Mouse (Mus musculus): ENCODE results near the gene Tldc1.
A peak's percentile ranks its signal among the peaks of the same experiment; 100 is the strongest.

Tldc1 gene

GRCm38 (mm10) chr8:119776668-119777245 is 1.5 kb downstream of the Tldc1 start:
- no peak for DNase-seq (ENCODE audit: low read depth)

GRCm38 (mm10) chr8:119765761-119766444 is 12.3 kb downstream of the Tldc1 start:
- DNase-seq (ENCODE audit: low read depth): no peak

- DNase-seq (ENCODE audit: low read depth): no peak
Measured at GRCm38 (mm10) chr8:119765311-119765710, 12.9 kb downstream of the Tldc1 start.

- no peak for DNase-seq (ENCODE audit: low read depth)
Measured at GRCm38 (mm10) chr8:119762226-119763220, 15.7 kb downstream of the Tldc1 start.

GRCm38 (mm10) chr8:119761692-119762091 is 16.5 kb downstream of the Tldc1 start:
- DNase-seq (ENCODE audit: low read depth): no peak

GRCm38 (mm10) chr8:119756538-119756937 is 21.7 kb downstream of the Tldc1 start:
- DNase-seq (ENCODE audit: low read depth): no peak

GRCm38 (mm10) chr8:119756147-119756461 is 22.1 kb downstream of the Tldc1 start:
- no peak for DNase-seq (ENCODE audit: low read depth)

GRCm38 (mm10) chr8:119755238-119756146 is 22.7 kb downstream of the Tldc1 start:
- no peak for DNase-seq (ENCODE audit: low read depth)

- DNase-seq (ENCODE audit: low read depth): no peak
Measured at GRCm38 (mm10) chr8:119744604-119745003, 33.6 kb downstream of the Tldc1 start.

GRCm38 (mm10) chr8:119743291-119744026 is 34.8 kb downstream of the Tldc1 start:
- no peak for DNase-seq (ENCODE audit: low read depth)

GRCm38 (mm10) chr8:119742409-119742808 is 35.8 kb downstream of the Tldc1 start:
- no peak for DNase-seq (ENCODE audit: low read depth)

GRCm38 (mm10) chr8:119740634-119741033 is 37.6 kb downstream of the Tldc1 start:
- no peak for DNase-seq (ENCODE audit: low read depth)

- no peak for DNase-seq (ENCODE audit: low read depth)
Measured at GRCm38 (mm10) chr8:119738129-119738907, 39.9 kb downstream of the Tldc1 start.

- DNase-seq (ENCODE audit: low read depth): no peak
Measured at GRCm38 (mm10) chr8:119737093-119737900, 40.9 kb downstream of the Tldc1 start.

GRCm38 (mm10) chr8:119736348-119736917 is 41.8 kb downstream of the Tldc1 start:
- no peak for DNase-seq (ENCODE audit: low read depth)

GRCm38 (mm10) chr8:119732072-119732471 is 46.1 kb downstream of the Tldc1 start:
- DNase-seq (ENCODE audit: low read depth): no peak

GRCm38 (mm10) chr8:119728351-119728895 is 49.8 kb downstream of the Tldc1 start:
- DNase-seq (ENCODE audit: low read depth): no peak

- DNase-seq (ENCODE audit: low read depth): peak; percentile 46
Measured at GRCm38 (mm10) chr8:119727093-119727492, 51.1 kb downstream of the Tldc1 start.

- DNase-seq (ENCODE audit: low read depth): no peak
Measured at GRCm38 (mm10) chr8:119724596-119724995, 53.6 kb downstream of the Tldc1 start.

All from c-Kit-positive CD71-positive TER-119-negative erythroid progenitor cells, embryonic 14.5 days (primary cell).